Comparison of ENCODE assay signal across 8 mouse cellular contexts in genomic region chr7:143829504-143830331, GRCm38 (mm10). TPM values are rescaled to one million over a fixed set of nuclear protein-coding genes. Genes with fewer than 3 reads are reported as not detected.
A peak's percentile ranks its signal among the peaks of the same experiment; 100 is the strongest.
DNase-seq lines count a peak whose midpoint lies in the region; ATAC-seq and TF ChIP-seq lines count a peak whose summit lies in the region.

No protein-coding gene starts in this region.

- under 1% methylated on average over 37 of the region's 37 CpGs for WGBS in forebrain, embryonic 11.5 days
- under 1% methylated on average over 37 of the region's 37 CpGs for WGBS in heart, postnatal 0 days
- 1% methylated on average over 37 of the region's 37 CpGs for WGBS in liver, embryonic 16.5 days (ENCODE audit: insufficient replicate concordance)
- WGBS in neural tube, embryonic 13.5 days = under 1% methylated on average over 37 of the region's 37 CpGs

- no peaks in the 10 kb centered on the region for H3K9me3 ChIP-seq in forebrain, embryonic 11.5 days (ENCODE audit: control insufficient read depth, low read length)
- no peaks in the 10 kb centered on the region for H3K9me3 ChIP-seq in heart, postnatal 0 days (replicated peaks; ENCODE audit: control insufficient read depth, low read length)
- H3K9me3 ChIP-seq in liver, embryonic 16.5 days (replicated peaks; ENCODE audit: control insufficient read depth, low read length) = no peaks in the 10 kb centered on the region
- H3K9me3 ChIP-seq in neural tube, embryonic 13.5 days = no peaks in the 10 kb centered on the region

- H3K9ac ChIP-seq in forebrain, embryonic 11.5 days (ENCODE audit: low read length) = peak overlapping the region; percentile 68
- H3K9ac ChIP-seq in heart, postnatal 0 days (replicated peaks; ENCODE audit: low read depth, low read length) = peak overlapping the region; percentile 57
- H3K9ac ChIP-seq in liver, embryonic 16.5 days (ENCODE audit: low read depth, low read length) = peak overlapping the region; percentile 75
- peak overlapping the region; percentile 79 for H3K9ac ChIP-seq in neural tube, embryonic 13.5 days

- no peaks in the 10 kb centered on the region; the same call in 1 of the 2 replicates for H3K36me3 ChIP-seq in forebrain, embryonic 11.5 days (ENCODE audit: control insufficient read depth, insufficient read depth, low read length)
- H3K36me3 ChIP-seq in heart, postnatal 0 days (replicated peaks; ENCODE audit: control insufficient read depth, insufficient read depth, low read length) = no peaks in the 10 kb centered on the region
- no peaks in the 10 kb centered on the region for H3K36me3 ChIP-seq in liver, embryonic 16.5 days (ENCODE audit: control insufficient read depth, insufficient read depth)
- H3K36me3 ChIP-seq in neural tube, embryonic 13.5 days = no peaks in the 10 kb centered on the region; the same call in 1 of the 2 replicates
- no peaks in the 10 kb centered on the region for H3K36me3 ChIP-seq in testis, adult 2 months (ENCODE audit: control insufficient read depth, insufficient read depth, low read length)

- ATAC-seq in forebrain, embryonic 11.5 days (replicated peaks; ENCODE audit: low FRiP score) = peak; percentile 97
- peak; percentile 98 for ATAC-seq in heart, postnatal 0 days (ENCODE audit: insufficient read depth, low read depth)
- ATAC-seq in liver, embryonic 16.5 days (ENCODE audit: low read depth) = peak; percentile 96
- ATAC-seq in neural tube, embryonic 13.5 days (ENCODE audit: low read depth) = peak; percentile 99

- peak overlapping the region; percentile 82 for H3K27ac ChIP-seq in forebrain, embryonic 11.5 days (ENCODE audit: low read depth, low read length)
- peak overlapping the region; percentile 72 for H3K27ac ChIP-seq in heart, postnatal 0 days (ENCODE audit: low read depth)
- peak overlapping the region; percentile 87 for H3K27ac ChIP-seq in liver, embryonic 16.5 days (ENCODE audit: low read length)
- peak overlapping the region; percentile 95 for H3K27ac ChIP-seq in neural tube, embryonic 13.5 days (replicated peaks)
- peak overlapping the region; percentile 82 for H3K27ac ChIP-seq in testis, adult 2 months (ENCODE audit: control insufficient read depth, insufficient read depth, low read depth, low read length)

- 0 out of 2 replicates have a peak, but pooled peaks have one; percentile 46 for TF ChIP-seq EP300 in heart, postnatal 0 days (IDR thresholded peaks at IDR 0.05; ENCODE audit: low read depth)

- H3K27me3 ChIP-seq in forebrain, embryonic 11.5 days (ENCODE audit: control insufficient read depth, insufficient read depth, low read length) = no peaks in the 10 kb centered on the region
- H3K27me3 ChIP-seq in heart, postnatal 0 days (ENCODE audit: control insufficient read depth, insufficient read depth, low read length) = no peaks in the 10 kb centered on the region
- H3K27me3 ChIP-seq in liver, embryonic 16.5 days (ENCODE audit: control insufficient read depth, insufficient read depth, low read depth, low read length) = no peaks in the 10 kb centered on the region
- no peaks in the 10 kb centered on the region for H3K27me3 ChIP-seq in neural tube, embryonic 13.5 days
- no peaks in the 10 kb centered on the region for H3K27me3 ChIP-seq in testis, adult 2 months (ENCODE audit: control insufficient read depth, insufficient read depth, low read length)

- peaks cover 6% of the 10 kb centered on the region for H3K4me1 ChIP-seq in forebrain, embryonic 11.5 days (replicated peaks; ENCODE audit: control insufficient read depth, insufficient read depth, low read length)
- peaks cover 5% of the 10 kb centered on the region; the same call in 1 of the 2 replicates for H3K4me1 ChIP-seq in heart, postnatal 0 days (ENCODE audit: control insufficient read depth, insufficient read depth)
- peaks cover 11% of the 10 kb centered on the region for H3K4me1 ChIP-seq in liver, embryonic 16.5 days (ENCODE audit: control insufficient read depth, low read depth, low read length)
- peaks cover 44% of the 10 kb centered on the region for H3K4me1 ChIP-seq in neural tube, embryonic 13.5 days (replicated peaks)
- H3K4me1 ChIP-seq in testis, adult 2 months (ENCODE audit: control insufficient read depth, insufficient read depth, low read length) = peaks cover 8% of the 10 kb centered on the region

- peak; percentile 49 for TF ChIP-seq POLR2A in testis, adult 2 months (IDR thresholded peaks at IDR 0.05; ENCODE audit: control insufficient read depth, low read depth, low read length)

- peak; percentile 88 to 92 for DNase-seq in CD8-positive naive resting alpha-beta T cell, adult 2 months (ENCODE audit: low read depth in 2 of 2, low spot score in 2 of 2)
- peak; percentile 98 for DNase-seq in c-Kit-positive CD71-negative TER-119-negative erythroid progenitor cells, embryonic 14.5 days (ENCODE audit: low read depth)
- peak; percentile 98 for DNase-seq in forebrain, embryonic 11.5 days (ENCODE audit: low spot score)
- peak; percentile 97 for DNase-seq in heart, postnatal 0 days (ENCODE audit: low spot score)
- peak; percentile 95 to 97 for DNase-seq in kidney, postnatal 4 days

- peak overlapping the region; percentile 91 for H3K4me2 ChIP-seq in forebrain, embryonic 11.5 days (ENCODE audit: low read depth, low read length, severe bottlenecking)
- peak overlapping the region; percentile 63 for H3K4me2 ChIP-seq in heart, postnatal 0 days (ENCODE audit: low read depth, low read length)
- H3K4me2 ChIP-seq in liver, embryonic 16.5 days (ENCODE audit: low read depth, low read length) = peak overlapping the region; percentile 82
- peak overlapping the region; percentile 79 for H3K4me2 ChIP-seq in neural tube, embryonic 13.5 days

- peak overlapping the region; percentile 60 for H3K4me3 ChIP-seq in forebrain, embryonic 11.5 days (ENCODE audit: low read depth, low read length)
- peak overlapping the region; percentile 53 for H3K4me3 ChIP-seq in heart, postnatal 0 days (ENCODE audit: low read depth, low read length)
- H3K4me3 ChIP-seq in liver, embryonic 16.5 days (ENCODE audit: low read depth, low read length) = peak overlapping the region; percentile 73
- H3K4me3 ChIP-seq in neural tube, embryonic 13.5 days = peak overlapping the region; percentile 54
- H3K4me3 ChIP-seq in testis, adult 2 months (ENCODE audit: control insufficient read depth, low read depth, low read length) = peak overlapping the region; percentile 94

- TF ChIP-seq CTCF in heart, postnatal 0 days (IDR thresholded peaks at IDR 0.05; ENCODE audit: low read depth) = peak; percentile 88
- peak; percentile 30; the same call in 1 of the 2 replicates for TF ChIP-seq CTCF in testis, adult 2 months (IDR thresholded peaks at IDR 0.05; ENCODE audit: control insufficient read depth, insufficient read depth, insufficient replicate concordance, low read depth, low read length)

RNA-seq across cellular contexts. Expression of gene Dhcr7, which starts 6.8 kb away (rescaled TPM):
- 88.8 and 95.4 TPM in 2 replicates for polyA plus RNA-seq in forebrain, embryonic 11.5 days (2014; fragmentation: Nextera tagmentation; extraction: Ambion mirVana)
- 23.9 and 27.7 TPM in 2 replicates for total RNA-seq in heart, postnatal 0 days (2014; rRNA removed; ENCODE audit: low replicate concordance)
- 10.8 and 11.1 TPM in 2 replicates for polyA plus RNA-seq in heart, postnatal 0 days (2015; fragmentation: Nextera tagmentation; extraction: Ambion mirVana)
- polyA plus RNA-seq in liver, embryonic 16.5 days (2015; fragmentation: Nextera tagmentation; extraction: Ambion mirVana) = 59.4 and 76.8 TPM in 2 replicates
- 48.7 and 52.5 TPM in 2 replicates for polyA plus RNA-seq in neural tube, embryonic 13.5 days (2015; fragmentation: Nextera tagmentation; extraction: Ambion mirVana)
- polyA plus RNA-seq in testis, adult 2 months (2012; rRNA removed) = 42.3 and 42.9 TPM in 2 replicates

RNA-seq across cellular contexts. Expression of gene Nadsyn1, which starts 7.1 kb away (rescaled TPM):
- 8.2 and 10.1 TPM in 2 replicates for polyA plus RNA-seq in forebrain, embryonic 11.5 days (2014; fragmentation: Nextera tagmentation; extraction: Ambion mirVana)
- total RNA-seq in heart, postnatal 0 days (2014; rRNA removed; ENCODE audit: low replicate concordance) = 8.4 and 11.3 TPM in 2 replicates
- polyA plus RNA-seq in heart, postnatal 0 days (2015; fragmentation: Nextera tagmentation; extraction: Ambion mirVana) = 7.8 and 8.5 TPM in 2 replicates
- 9.1 TPM in 2 replicates for polyA plus RNA-seq in liver, embryonic 16.5 days (2015; fragmentation: Nextera tagmentation; extraction: Ambion mirVana)
- polyA plus RNA-seq in neural tube, embryonic 13.5 days (2015; fragmentation: Nextera tagmentation; extraction: Ambion mirVana) = 5.4 and 8.5 TPM in 2 replicates
- 11.4 and 12.1 TPM in 2 replicates for polyA plus RNA-seq in testis, adult 2 months (2012; rRNA removed)

RNA-seq across cellular contexts. Expression of gene Gm498, which starts 36.9 kb away (rescaled TPM):
- polyA plus RNA-seq in forebrain, embryonic 11.5 days (2014; fragmentation: Nextera tagmentation; extraction: Ambion mirVana) = not detected in 2 replicates
- total RNA-seq in heart, postnatal 0 days (2014; rRNA removed; ENCODE audit: low replicate concordance) = not detected in 2 replicates
- not detected in 2 replicates for polyA plus RNA-seq in heart, postnatal 0 days (2015; fragmentation: Nextera tagmentation; extraction: Ambion mirVana)
- not detected in 2 replicates for polyA plus RNA-seq in liver, embryonic 16.5 days (2015; fragmentation: Nextera tagmentation; extraction: Ambion mirVana)
- polyA plus RNA-seq in neural tube, embryonic 13.5 days (2015; fragmentation: Nextera tagmentation; extraction: Ambion mirVana) = not detected in 2 replicates
- polyA plus RNA-seq in testis, adult 2 months (2012; rRNA removed) = 224 and 242 TPM in 2 replicates

RNA-seq across cellular contexts. Expression of gene Mrgpre, which starts 45.4 kb away (rescaled TPM):
- polyA plus RNA-seq in forebrain, embryonic 11.5 days (2014; fragmentation: Nextera tagmentation; extraction: Ambion mirVana) = 2.1 and 2.6 TPM in 2 replicates
- 0.93 and 3.9 TPM in 2 replicates for total RNA-seq in heart, postnatal 0 days (2014; rRNA removed; ENCODE audit: low replicate concordance)
- polyA plus RNA-seq in heart, postnatal 0 days (2015; fragmentation: Nextera tagmentation; extraction: Ambion mirVana) = 0.92 and 0.96 TPM in 2 replicates
- 0.41 and 0.51 TPM in 2 replicates for polyA plus RNA-seq in liver, embryonic 16.5 days (2015; fragmentation: Nextera tagmentation; extraction: Ambion mirVana)
- polyA plus RNA-seq in neural tube, embryonic 13.5 days (2015; fragmentation: Nextera tagmentation; extraction: Ambion mirVana) = 4.6 and 5.1 TPM in 2 replicates
- 0.11 and 0.18 TPM in 2 replicates for polyA plus RNA-seq in testis, adult 2 months (2012; rRNA removed)

Comparison
In these comparisons a context has a peak if more than half of its experiments do, and no peak if none do; other contexts are left out.
1. Peak in every context shown above with its lines: DNase-seq, ATAC-seq, H3K4me3 ChIP-seq and H3K27ac ChIP-seq.
2. RNA of gene Gm498, which starts 36.9 kb away (polyA plus RNA-seq): 224 to 242 TPM in testis, adult 2 months; not detected in forebrain, embryonic 11.5 days, not detected in heart, postnatal 0 days, not detected in liver, embryonic 16.5 days and not detected in neural tube, embryonic 13.5 days; every median in the first group is over 100 times any median in the second.